Mouse (Mus musculus): ENCODE data around the gene Tmem189.

DNA sequence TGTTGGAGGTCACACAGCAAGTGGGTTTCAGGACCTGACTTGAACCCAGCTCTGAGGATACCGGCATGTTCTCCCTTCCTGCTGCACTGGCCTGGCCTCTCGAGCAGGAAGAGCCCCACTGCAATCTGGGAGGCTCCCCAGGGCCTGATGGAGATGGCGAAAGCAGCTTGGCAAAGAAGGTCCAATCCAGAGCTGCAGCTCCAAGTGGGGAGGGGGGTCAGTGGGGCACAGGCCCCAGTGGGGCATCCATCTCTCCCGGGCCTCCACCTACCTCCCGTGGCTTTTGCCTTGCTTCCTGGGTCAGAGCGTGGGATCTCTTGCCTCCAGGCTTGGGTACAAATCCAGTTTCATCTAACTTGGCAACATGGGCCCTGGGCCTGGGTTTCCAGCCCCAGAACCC is 12.5 kb upstream of the Tmem189 start:
- TF ChIP-seq CTCF (IDR thresholded peaks at IDR 0.05; ENCODE audit: low read depth), result no peak
- TF ChIP-seq EP300 (IDR thresholded peaks at IDR 0.05; ENCODE audit: low read depth), result no peak

Measured in heart, postnatal 0 days (tissue).